Mouse (Mus musculus) kidney, adult 8-10 months (tissue): ENCODE measurements around the gene Tspan9.

Source experiments
- DNase-seq, 2 experiments: peaks; one replicate each; pipeline ENCODE4 v3.0.0; 2022

The Tspan9 gene

DNA sequence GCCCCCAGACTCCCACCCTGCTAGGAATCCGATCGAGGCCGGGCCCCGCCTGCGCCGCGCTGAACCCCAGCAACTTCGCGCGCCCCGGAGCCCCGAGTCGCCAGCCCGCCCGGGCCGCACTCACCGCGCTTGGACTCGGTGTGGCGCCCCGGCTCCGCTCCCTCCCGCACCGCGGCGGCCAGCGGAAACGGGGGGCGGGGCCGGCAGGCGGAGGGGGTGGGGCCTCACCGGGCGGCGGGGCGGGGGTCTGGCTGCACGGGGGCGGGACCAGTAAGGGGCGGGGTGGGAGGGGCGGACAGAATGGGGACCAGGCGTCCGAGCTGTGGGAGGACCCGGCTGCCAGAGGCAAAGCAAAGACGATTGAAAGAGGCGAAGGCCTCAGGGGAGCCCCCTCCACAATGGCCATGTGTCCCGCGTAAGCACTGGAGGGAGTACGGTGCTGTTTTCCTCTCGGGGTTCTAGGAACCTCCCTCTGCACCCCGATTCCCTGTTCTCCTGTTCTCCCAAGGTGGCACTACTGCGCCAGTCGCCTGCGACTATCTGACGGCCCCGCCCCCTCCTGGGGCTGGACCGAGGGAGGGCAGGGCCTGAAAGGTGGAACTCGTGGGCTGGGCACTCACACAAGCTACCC is at the start of gene Tspan9:
TSS of gene Tspan9 (minus strand) at position 205 of the 631 bp plus-strand sequence.
- peak; percentile 84 to 89 for DNase-seq

DNA sequence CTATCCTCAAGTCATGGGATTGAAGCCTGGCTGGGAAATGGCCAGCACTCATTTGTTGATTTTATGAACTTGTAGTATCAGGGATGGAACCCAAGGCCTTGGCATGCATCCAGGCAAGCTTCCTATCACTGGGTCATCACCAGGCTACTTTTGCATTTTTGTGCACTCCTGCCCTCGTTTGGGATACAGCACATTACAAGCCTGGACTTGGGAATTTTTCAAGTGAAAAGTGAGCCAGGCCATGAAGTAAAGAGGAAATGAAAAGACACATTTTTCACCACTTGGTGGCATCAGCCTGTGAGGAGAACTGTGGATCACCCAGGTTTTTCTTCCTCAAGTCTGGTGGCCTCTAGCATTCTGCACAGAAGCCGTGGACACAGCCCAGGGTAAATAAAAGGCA is 40.1 kb upstream of the Tspan9 start:
- DNase-seq = no peak

DNA sequence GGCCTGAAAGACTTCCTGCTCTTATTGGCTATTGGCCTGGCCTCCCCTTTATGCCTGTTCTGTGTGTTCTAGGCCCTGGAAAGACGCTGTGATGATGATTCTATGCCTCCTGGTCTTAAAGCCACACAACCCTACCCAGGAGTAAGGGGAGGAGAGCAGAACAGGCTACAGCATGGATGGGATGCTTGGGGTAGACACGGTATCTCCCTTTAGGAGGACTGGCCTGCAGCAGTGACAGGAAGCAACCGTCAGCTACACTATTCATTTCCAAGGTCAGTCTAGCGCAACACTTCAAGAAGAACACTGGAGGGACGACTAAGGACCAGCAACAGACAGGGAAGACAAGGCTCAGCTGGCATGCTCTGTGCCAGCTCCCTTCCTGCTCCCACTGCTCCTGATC is 37.8 kb upstream of the Tspan9 start:
- DNase-seq = no peak

DNA sequence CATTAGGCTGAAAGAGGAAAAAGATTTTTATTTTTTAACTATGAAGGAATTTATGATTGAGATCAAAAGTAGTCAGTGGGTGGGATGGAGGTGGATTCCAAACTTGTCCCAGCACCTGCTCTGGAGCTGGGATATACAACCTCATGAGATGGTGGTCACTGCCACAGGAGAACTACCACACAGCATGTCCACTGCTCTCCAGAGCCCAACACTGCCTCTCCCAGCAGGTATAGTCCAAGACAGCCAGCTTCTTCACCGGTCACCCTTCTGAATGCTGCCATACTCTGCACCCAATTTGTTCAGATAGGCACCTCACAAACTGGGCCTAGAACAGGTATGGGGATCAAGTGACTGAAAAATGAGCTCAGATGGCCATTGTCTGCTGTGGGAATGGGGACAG is 36.3 kb upstream of the Tspan9 start:
- DNase-seq = no peak

DNA sequence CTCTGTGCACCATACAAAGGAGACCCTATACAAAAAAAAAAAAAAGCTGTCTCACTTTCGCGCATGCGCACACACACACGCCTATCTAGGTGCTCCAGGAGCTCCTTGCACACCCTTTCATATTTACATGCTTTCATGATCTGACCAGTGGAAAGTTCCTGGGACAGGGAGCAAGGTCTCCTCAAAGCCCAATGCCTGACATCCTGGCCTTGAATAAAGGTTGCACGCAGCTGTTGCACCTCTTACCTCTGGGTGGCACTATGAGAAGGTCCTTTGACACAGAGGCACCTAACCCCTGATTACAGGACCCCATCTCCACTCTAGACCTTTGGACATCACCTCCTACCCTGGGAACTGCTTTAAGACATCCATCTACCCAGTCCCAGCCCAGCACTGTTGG is 35.9 kb upstream of the Tspan9 start:
- no peak for DNase-seq

DNA sequence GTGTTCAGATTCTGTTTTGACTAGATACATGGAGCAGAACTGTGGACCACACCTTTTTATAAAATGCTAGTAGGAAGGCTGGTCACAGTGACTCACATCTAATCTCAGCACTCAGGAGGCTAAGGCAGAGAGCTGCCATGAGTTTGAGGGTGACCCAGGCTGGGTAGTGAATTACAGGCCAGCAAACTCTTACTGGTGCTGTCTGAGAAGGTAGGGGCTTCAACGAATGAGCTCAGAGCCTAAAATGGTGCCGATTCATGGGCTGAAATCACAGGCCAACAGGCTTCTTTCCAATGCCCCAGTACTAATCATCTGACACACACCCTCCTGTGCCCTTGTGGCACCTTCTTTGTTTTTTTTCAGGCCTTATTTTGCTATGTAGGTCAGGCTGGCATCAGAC is 35.3 kb upstream of the Tspan9 start:
- DNase-seq = no peak

DNA sequence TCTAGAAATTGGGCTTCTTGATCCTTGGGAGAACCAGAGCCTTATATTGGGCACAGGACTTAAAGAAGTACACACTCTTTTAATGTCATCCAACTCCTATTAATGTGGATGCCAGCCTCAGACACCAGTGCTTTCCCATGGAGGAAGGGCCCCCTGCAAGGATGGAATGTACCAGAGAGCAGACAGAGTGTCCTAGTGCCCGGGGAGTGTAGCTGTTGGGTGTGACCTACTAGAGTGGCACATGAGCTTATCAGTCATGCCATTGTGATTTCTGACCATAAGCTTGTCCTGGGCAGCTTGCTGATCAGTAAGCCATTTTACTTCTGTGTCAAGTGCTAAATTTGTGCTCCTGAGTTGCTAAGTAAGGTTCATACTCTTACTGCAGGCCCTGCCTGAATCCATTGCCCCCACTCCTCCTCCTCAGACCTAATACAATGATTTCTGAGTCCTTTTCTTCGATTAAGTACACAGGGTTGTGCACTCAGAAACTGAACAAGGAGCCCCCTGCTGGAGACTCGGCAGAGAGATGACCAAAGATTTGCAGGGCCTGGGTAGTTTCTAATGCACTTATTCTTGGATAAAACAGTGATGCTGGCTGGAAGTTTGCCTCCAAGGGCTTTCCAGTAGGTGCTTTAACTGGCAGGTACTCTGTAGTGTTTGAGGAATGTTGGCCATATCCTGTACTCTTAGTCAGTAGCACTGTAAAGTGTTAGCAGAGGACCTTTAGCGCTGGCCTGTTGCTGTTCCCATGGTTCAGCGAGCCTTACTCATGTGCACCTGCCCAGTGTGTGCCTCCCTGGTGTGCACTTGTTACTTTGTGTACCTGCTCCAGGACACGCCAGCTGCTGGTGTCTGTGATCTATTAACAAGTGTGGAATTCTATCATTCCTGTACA is 25.6 kb upstream of the Tspan9 start:
- peak in 1 of 2 experiments; percentile 43 for DNase-seq

DNA sequence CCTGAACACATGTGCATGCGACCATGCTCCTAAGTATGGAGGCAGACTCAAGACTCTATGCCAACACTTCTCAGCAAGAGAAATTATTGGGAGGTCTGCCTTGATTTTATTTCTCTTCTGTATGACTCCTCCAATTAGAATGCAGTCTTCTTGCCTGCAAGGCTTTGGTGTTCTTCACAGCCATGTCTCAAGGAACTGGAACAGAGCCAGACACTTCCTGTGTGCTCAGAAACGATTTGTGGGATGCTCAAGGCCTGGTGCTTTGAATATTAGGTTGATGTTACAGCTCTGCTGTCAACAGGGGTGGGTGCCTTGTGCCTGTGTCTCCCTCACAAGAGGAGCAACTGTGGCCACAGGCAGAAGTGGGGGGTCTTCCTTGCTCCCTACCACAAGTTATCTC is 22.2 kb upstream of the Tspan9 start:
- no peak for DNase-seq

DNA sequence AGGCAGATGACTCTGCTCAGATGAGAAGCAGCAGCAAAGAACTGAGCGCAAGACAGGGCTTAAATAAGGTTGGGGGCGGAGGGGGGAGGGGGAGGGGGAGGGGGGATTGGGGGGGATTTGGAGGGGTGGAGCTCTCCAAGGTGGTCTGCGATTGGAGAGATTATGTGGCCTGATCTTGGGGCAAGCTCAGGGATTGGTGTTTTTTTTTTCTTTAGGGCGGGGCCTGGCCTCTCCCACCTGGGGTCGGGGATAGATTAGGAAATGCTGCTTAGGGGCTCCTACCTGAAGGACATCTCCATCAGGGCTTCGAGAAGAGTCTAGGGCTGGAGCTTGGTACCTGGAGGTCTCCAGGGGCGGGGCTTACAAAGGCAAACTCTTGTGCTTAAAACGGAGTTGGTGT is 21.2 kb upstream of the Tspan9 start:
- DNase-seq = no peak

DNA sequence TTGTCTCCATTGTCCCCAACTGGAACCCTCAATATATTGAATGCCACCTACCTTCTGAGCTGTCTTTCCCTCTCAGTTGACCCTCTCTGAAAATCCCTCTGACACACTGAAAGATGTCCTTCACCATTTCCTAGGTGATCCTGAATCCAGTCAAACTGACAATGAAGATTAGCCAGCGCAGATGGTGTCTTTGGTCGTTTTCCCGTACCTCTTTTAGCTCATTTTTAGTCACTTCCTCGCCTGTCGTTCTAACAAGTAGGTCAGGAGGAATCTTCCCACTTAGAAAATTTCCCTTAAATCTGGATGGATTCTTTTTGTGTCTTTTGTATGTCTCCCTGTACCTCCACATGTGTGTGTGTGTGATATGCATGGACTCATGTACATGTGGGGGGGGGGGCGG is 15.7 kb upstream of the Tspan9 start:
- DNase-seq = no peak

DNA sequence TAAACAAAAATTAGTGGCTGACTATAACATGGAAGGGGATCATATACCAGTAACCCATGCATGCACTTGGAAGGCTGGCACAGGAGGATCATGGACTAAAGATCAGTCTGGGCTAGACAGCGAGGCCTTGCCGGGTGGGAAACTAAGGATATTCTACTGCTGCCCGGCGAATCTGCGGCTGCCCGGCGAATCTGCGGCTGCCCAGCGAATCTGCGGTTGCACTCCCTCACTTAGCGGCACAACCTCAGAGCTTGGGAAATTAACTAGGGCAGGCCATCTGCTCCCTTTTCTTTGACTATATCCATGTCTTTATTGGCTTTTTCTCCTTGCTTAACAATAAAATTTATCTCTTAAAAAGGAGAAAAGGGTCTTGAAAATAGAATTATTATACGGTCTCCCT is 14.6 kb upstream of the Tspan9 start:
- DNase-seq = no peak

DNA sequence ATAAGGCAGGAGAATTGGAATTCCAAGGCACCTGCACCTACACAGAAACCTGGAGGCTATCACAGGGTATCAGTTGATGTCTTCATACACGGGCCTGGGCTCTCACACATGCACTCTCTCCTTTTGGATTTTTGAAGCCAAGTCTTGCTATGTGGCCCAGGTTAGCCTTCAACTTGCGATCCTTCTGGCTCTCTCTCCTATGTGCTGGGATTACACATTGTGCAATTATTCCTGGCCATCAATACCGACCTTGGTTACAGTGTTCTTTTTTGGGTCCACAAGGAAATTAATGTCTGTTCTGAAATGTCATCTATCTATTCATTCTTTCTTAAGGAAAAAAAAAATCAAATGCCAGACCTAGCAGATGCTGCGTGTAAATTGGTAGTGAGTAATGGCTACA is 13.1 kb upstream of the Tspan9 start:
- DNase-seq = no peak

DNA sequence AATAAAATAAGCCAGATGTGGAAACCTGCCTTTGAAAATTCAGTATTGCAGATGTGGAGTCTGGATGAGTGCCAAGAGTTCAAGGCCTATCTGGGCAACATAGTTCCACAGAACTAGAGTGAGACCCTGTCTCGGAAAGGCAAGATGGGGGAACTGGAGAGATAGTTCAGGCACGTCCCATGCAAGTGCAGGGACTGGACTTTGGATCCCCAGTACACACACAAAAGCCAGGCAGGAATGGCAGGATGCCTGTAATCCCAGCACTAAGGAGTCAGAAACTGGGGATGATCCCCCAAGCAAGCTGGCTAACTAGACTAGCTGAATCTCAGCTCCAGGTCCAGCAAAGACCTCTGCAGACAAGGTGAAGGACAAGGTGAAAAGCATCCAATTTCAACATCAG is 12.5 kb upstream of the Tspan9 start:
- no peak for DNase-seq

DNA sequence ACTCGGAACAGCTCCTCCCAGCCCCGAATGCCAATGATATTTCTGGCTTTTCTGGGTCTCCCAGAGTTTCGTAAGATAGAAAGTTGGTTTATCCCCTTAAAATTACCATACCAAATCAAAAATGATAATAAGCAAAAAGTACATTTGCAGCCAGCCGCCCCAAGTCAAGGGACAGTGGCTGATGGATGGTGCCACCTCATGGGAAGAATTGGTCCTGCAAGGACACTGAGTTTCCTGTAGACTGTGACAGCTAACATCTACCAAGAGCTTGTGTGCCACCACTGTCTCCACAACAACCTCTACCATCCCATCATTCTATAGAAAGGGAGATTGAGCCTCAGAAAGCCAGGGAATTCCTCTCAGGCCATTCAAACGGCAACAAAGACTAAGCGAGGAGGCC is 2.4 kb upstream of the Tspan9 start:
- peak in 1 of 2 experiments; percentile 76 for DNase-seq

DNA sequence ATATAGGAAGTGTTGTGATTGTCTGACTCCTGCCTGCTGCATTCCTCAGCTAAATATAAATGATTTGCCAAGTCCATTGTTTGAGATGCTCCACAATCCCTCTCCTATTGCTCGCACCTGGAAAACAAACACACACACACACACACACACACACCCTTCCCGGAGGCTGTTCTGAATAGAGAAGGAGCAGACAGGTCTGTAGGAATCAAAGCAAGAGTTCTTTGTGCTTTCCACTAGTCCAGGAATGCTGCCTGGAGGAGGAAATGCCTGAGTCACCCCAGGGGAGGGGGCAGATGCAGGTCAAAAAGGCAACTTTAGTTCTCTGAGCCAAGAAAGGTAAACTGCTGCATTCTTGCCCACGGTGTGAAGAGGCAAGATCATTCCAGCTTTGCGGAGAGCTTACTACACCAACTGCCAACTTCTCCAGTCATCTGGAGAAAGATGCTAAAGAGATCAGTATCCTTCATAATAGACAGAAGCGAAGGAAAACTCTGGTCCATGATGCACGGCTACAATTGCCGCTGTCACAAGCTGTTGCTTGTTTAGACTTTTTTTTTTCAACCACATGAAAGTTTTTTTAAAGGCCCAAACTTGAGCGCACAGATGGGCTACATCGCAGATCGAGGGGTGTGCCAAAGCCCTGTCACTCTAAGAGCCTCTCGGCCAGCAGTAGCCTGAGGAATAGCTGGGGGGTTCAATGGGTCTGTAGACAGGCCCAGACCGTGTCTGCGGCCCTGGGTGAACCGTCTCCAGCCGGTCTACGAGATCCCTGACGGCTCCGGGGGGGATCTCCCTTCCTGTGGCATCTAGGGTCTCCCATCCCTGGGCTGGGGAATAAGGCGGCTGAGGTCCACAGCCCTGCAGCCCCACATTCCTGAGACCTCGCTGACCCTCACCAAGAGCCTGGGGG is 770 bp downstream of the Tspan9 start:
- peak; percentile 53 to 64 for DNase-seq

DNA sequence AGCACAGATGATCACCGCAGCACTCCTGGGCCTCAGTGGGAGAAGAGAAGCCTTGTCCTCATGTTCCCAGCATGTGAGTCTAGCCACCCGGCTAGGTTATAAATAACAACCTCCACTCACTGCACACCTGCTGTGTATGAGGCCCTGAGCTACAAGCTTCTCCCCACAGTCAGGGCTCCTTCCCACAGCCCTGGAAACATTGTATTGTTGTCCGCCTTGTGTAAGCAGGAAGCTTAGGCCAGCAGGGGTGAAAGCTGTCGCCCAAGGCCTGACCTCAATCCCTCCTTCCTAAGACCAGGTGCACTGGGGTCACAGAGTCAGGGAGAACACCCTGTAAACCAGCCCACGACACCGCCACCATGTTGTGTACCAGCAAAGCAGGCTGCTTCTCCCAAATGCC is 2.7 kb downstream of the Tspan9 start:
- no peak for DNase-seq

DNA sequence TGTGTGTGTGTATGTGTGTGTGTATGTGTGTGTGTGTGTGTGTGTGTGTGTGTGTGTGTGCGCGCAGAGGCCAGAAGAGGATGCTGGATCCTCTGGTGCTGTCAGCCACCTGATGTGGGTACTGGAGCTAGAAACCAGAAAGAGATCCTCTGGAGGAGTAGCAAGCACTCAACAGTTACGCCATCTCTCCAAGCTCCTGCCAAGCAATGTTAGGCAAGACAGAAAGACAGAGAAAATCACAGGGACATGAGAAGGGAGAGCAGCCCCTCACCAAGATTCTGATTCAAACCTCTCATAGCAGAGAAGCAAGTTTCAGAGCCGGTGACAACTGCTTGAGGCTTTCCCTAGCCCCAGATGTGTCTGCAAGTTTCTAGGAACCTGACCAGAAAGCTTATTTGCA is 5.5 kb downstream of the Tspan9 start:
- no peak for DNase-seq

DNA sequence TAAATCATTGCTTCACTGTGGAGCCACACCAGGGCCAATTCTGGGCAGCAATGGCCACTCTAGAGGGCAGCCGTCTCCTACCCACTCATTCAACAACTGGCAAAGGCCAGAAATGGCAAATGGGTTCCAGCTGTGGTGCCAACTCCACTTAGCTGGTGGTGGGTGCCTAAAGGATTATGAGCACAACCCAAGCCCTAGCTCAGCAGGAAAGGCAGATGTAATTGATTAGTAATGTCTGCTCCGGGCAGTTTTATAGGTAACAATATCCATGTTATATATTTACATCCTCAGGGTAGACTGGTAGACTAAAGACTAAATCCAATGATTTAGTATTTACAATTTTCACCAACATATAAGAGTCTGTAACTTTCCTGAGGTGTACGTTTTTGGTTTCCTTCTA is 6.7 kb downstream of the Tspan9 start:
- DNase-seq = no peak

DNA sequence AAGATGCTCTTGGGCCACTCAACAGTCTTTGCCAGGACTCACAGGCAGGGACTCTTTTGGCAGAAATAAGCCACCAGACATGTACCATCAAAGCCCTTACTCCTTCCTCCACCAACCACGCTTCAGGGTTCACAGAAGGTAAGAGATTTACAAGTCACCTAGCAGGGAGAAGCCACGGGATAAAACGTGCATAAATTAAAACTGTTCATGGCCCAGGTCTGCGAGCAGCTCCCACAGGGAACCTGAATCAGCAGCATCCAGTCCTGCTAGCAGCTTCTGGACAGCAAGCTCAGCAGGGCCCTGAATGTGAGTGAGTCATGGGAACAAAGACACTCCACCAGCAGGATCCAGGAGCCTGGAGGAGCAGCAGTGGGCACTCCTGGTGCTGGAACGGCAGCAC is 7.9 kb downstream of the Tspan9 start:
- peak in 1 of 2 experiments; percentile 27 for DNase-seq

DNA sequence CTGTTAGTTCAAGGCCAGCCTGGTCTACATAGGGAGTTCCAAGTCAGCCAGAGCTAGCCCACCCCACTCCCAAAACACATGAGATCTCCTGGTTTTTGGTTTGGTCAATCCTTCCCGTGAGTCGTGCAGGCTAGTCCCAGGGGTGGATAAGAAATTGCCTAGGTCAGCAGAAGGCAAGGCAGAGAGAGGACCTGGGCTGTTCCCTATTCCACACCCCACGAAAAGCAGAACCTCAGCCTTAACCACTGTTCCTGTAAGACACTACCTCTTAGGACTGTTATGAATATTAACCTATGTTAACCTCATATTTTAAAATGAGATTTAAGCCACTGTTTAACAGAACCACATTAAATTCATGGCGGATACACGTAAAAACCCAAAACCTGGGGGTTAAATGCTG is 8.4 kb downstream of the Tspan9 start:
- DNase-seq = no peak

DNA sequence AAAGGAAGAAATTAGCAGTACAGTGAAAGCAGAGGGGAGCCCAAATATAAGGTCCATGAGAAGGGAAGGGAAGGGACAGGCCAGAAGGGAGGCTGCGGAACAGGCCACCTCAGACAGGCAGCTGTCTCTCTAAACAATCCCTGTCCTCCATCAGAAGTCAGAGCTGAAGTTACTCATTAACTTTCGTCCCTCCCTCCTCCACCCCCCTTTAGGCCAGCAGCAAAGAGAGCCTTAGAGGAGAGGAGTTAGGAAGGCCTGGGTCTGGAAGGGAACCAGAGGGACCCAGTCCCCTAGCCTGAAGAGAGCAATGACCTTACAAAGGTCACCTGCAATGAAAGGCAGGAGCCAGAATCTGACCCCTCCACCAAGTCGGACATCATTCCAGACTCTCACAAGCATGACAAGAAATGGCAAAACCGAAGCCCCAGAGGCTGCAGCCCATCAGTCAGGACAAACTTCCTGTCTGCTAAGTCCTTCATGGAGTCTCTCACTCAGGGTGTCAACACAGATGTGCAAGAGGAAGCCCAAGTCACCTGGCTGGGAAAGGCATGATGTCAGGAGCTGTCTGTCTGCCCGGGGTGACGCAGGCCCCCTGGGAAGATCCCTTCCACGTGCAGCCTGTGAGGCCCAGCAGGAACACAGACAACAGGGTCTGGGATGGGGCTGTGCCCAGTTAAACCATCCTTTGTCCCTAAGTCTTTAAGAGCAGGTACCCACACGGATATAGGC is 9.0 kb downstream of the Tspan9 start:
- DNase-seq = peak; percentile 80 to 88

DNA sequence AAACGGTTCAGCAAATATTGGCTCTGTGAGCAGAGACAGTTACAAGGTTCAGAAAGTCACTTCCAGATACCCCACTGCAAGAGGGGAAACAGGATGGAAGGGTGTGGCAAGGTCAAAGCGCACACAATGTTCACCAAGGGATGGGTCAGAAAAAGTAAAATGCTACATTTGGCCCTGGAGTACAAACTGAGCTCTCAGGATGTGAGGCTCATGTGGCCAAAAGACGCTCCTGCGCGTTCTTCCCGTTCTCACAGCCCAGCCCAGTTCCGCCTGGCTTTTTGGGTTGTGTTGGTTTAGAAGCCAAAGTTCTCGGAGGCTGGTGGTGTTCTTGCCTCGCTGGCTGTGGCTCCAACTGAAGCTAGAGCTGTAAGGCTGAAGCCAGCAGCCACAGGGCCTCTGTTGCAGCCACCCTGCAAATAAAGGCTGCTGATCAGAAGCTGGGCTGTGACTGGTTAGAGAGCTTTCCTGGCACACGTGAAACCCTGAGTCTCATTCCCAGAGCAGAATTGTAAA is 9.7 kb downstream of the Tspan9 start:
- peak; percentile 71 to 74 for DNase-seq
